Mouse (Mus musculus) myocyte (in vitro differentiated cells): Measurements from ENCODE around the gene Il4ra.

ENCODE experiments used
- POLR2A ChIP-seq: IDR thresholded peaks from one replicate; pipeline ENCODE4 v1.6.1; 2011; ENCODE audit warnings: low read depth, mild to moderate bottlenecking, control low read depth, moderate library complexity; ENCODE audit not compliant: insufficient read length
- TCF12 ChIP-seq: IDR thresholded peaks from one replicate; pipeline ENCODE4 v1.6.1; 2011; ENCODE audit warnings: mild to moderate bottlenecking, control low read depth; ENCODE audit not compliant: poor library complexity, insufficient read depth, severe bottlenecking
- USF1 ChIP-seq: IDR thresholded peaks from one replicate; pipeline ENCODE4 v1.6.1; 2011; ENCODE audit warnings: low read depth, mild to moderate bottlenecking, control low read depth, moderate library complexity

- TF ChIP-seq POLR2A (no peak), USF1 (no peak), TCF12 (no peak)
These were observed 6.6 kb downstream of the Il4ra start for GRCm38 (mm10) chr7:125558401-125558945.
